Mouse (Mus musculus): ENCODE results near the gene Chn2. TPM values are rescaled to one million over a fixed set of nuclear protein-coding genes. Genes with fewer than 3 reads are reported as not detected.

The Chn2 gene
- total and polyA plus RNA-seq, 3 experiments, result not detected

GRCm38 (mm10) chr6:54273379-54273730, 234.0 kb downstream of the Chn2 start:
- DNase-seq (ENCODE audit: low read depth, low spot score), result no peak
- no peaks in the 10 kb centered on the region for H3K36me3 ChIP-seq (ENCODE audit: control insufficient read depth in 1 of 2, insufficient read depth in 2 of 2, low read length in 2 of 2)
- no peaks in the 10 kb centered on the region for H3K4me1 ChIP-seq (ENCODE audit: control insufficient read depth in 1 of 2, insufficient read depth in 2 of 2, low read length in 2 of 2)

GRCm38 (mm10) chr6:54277234-54277633, 237.9 kb downstream of the Chn2 start:
- Histone ChIP-seq H3K9me3 (replicated peaks; ENCODE audit: insufficient read depth, low read length) (no peaks in the 10 kb centered on the region), H3K4me3 (ENCODE audit: control insufficient read depth in 1 of 2, insufficient read depth in 1 of 2, low read depth in 2 of 2, low read length in 2 of 2) (no peak overlapping the region), H3K79me2 (ENCODE audit: control insufficient read depth, insufficient read depth, low read length, poor library complexity) (no peaks in the 10 kb centered on the region), H3K9ac (ENCODE audit: control insufficient read depth, low read depth, low read length, poor library complexity, severe bottlenecking) (no peak overlapping the region), H3K27ac (ENCODE audit: control insufficient read depth, low read depth, low read length) (no peak overlapping the region), H3K36me3 (ENCODE audit: control insufficient read depth in 1 of 2, insufficient read depth in 2 of 2, low read length in 2 of 2) (no peaks in the 10 kb centered on the region), H3K4me1 (ENCODE audit: control insufficient read depth in 1 of 2, insufficient read depth in 2 of 2, low read length in 2 of 2) (no peaks in the 10 kb centered on the region), H3K27me3 (ENCODE audit: control insufficient read depth in 1 of 2, insufficient read depth in 2 of 2, low read length in 2 of 2) (no peaks in the 10 kb centered on the region)
- TF ChIP-seq ZC3H11A (IDR thresholded peaks at IDR 0.05; ENCODE audit: low read depth, low read length), result no peak
- no peak for TF ChIP-seq SMC3 (IDR thresholded peaks at IDR 0.05; ENCODE audit: low read depth, low read length)
- TF ChIP-seq E2F4 (IDR thresholded peaks at IDR 0.05; ENCODE audit: borderline replicate concordance, low read depth, low read length), result no peak
- no peak for TF ChIP-seq ZNF384 (IDR thresholded peaks at IDR 0.05; ENCODE audit: low read depth, low read length)
- TF ChIP-seq USF1 (IDR thresholded peaks at IDR 0.05; ENCODE audit: low read depth, low read length), result no peak
- TF ChIP-seq NELFE (IDR thresholded peaks at IDR 0.05; ENCODE audit: low read depth, low read length), result no peak
- no peak for TF ChIP-seq TAL1 (IDR thresholded peaks at IDR 0.05; ENCODE audit: low read length)
- TF ChIP-seq RCOR1 (IDR thresholded peaks at IDR 0.05; ENCODE audit: low read depth, low read length), result no peak
- no peak for TF ChIP-seq MEF2A (IDR thresholded peaks at IDR 0.05; ENCODE audit: extremely low read depth, insufficient replicate concordance, low read depth, low read length, poor library complexity, severe bottlenecking)
- TF ChIP-seq MAFK (IDR thresholded peaks at IDR 0.05; ENCODE audit: borderline replicate concordance, low read depth, low read length), result no peak
- TF ChIP-seq TBP (IDR thresholded peaks at IDR 0.05; ENCODE audit: low read depth, low read length), result no peak
- TF ChIP-seq TCF12 (IDR thresholded peaks at IDR 0.05; ENCODE audit: low read depth, low read length), result no peak
- no peak for TF ChIP-seq CHD2 (IDR thresholded peaks at IDR 0.05; ENCODE audit: low read length)
- no peak for TF ChIP-seq USF2 (IDR thresholded peaks at IDR 0.05; ENCODE audit: borderline replicate concordance in 1 of 2, insufficient read depth in 1 of 2, low read depth in 1 of 2, low read length in 2 of 2)
- no peak for TF ChIP-seq CHD1 (IDR thresholded peaks at IDR 0.05; ENCODE audit: low read depth, low read length)
- no peak for TF ChIP-seq RAD21 (IDR thresholded peaks at IDR 0.05; ENCODE audit: low read depth, low read length)
- TF ChIP-seq UBTF (IDR thresholded peaks at IDR 0.05; ENCODE audit: borderline replicate concordance, insufficient read depth, low read depth, low read length), result no peak
- no peak for TF ChIP-seq MYC (IDR thresholded peaks at IDR 0.05; ENCODE audit: low read depth, low read length)
- no peak for DNase-seq (ENCODE audit: low read depth, low spot score)

More at GRCm38 (mm10) chr6:54273379-54273730, 234.0 kb downstream of the Chn2 start:
- H3K27me3 ChIP-seq (ENCODE audit: control insufficient read depth in 1 of 2, insufficient read depth in 2 of 2, low read length in 2 of 2), result no peaks in the 10 kb centered on the region
- no peak overlapping the region for H3K27ac ChIP-seq (ENCODE audit: control insufficient read depth, low read depth, low read length)
- TF ChIP-seq ELF1 (IDR thresholded peaks at IDR 0.05; ENCODE audit: low read depth, low read length) (no peak), EP300 (IDR thresholded peaks at IDR 0.05; ENCODE audit: low read depth in 1 of 2, low read length in 2 of 2) (no peak), UBTF (IDR thresholded peaks at IDR 0.05; ENCODE audit: borderline replicate concordance, insufficient read depth, low read depth, low read length) (no peak), TAL1 (IDR thresholded peaks at IDR 0.05; ENCODE audit: low read length) (no peak), SIN3A (IDR thresholded peaks at IDR 0.05; ENCODE audit: low read length) (no peak), POLR2AphosphoS2 (IDR thresholded peaks at IDR 0.05; ENCODE audit: low read length) (no peak), USF1 (IDR thresholded peaks at IDR 0.05; ENCODE audit: low read depth, low read length) (no peak), USF2 (IDR thresholded peaks at IDR 0.05; ENCODE audit: borderline replicate concordance in 1 of 2, insufficient read depth in 1 of 2, low read depth in 1 of 2, low read length in 2 of 2) (no peak), GATA1 (IDR thresholded peaks at IDR 0.05; ENCODE audit: low read depth, low read length) (no peak), MYB (IDR thresholded peaks at IDR 0.05; ENCODE audit: low read depth, low read length) (no peak), CTCF (IDR thresholded peaks at IDR 0.05 in 2 of 3, conservative IDR thresholded peaks at IDR 0.05 in 1 of 3; ENCODE audit: control insufficient read depth in 1 of 3, insufficient read depth in 1 of 3, low read depth in 2 of 3, low read length in 3 of 3, poor library complexity in 1 of 3, severe bottlenecking in 1 of 3) (no peak), TBP (IDR thresholded peaks at IDR 0.05; ENCODE audit: low read depth, low read length) (no peak), MAFK (IDR thresholded peaks at IDR 0.05; ENCODE audit: borderline replicate concordance, low read depth, low read length) (no peak), MAX (IDR thresholded peaks at IDR 0.05; ENCODE audit: low read length) (no peak), CHD2 (IDR thresholded peaks at IDR 0.05; ENCODE audit: low read length) (no peak), NELFE (IDR thresholded peaks at IDR 0.05; ENCODE audit: low read depth, low read length) (no peak), KAT2A (conservative IDR thresholded peaks at IDR 0.05; ENCODE audit: low read depth, low read length) (no peak), TCF12 (IDR thresholded peaks at IDR 0.05; ENCODE audit: low read depth, low read length) (no peak), NRF1 (IDR thresholded peaks at IDR 0.05; ENCODE audit: insufficient read depth, low read depth, low read length, poor library complexity, severe bottlenecking) (no peak), HCFC1 (IDR thresholded peaks at IDR 0.05; ENCODE audit: low read depth, low read length) (no peak)
- H3K79me2 ChIP-seq (ENCODE audit: control insufficient read depth, insufficient read depth, low read length, poor library complexity), result no peaks in the 10 kb centered on the region
- H3K4me3 ChIP-seq (ENCODE audit: control insufficient read depth in 1 of 2, insufficient read depth in 1 of 2, low read depth in 2 of 2, low read length in 2 of 2), result no peak overlapping the region
- H3K9ac ChIP-seq (ENCODE audit: control insufficient read depth, low read depth, low read length, poor library complexity, severe bottlenecking), result no peak overlapping the region
- H3K9me3 ChIP-seq (replicated peaks; ENCODE audit: insufficient read depth, low read length), result no peaks in the 10 kb centered on the region
